Mouse (Mus musculus) thymus, adult 2 months (tissue): ENCODE data around the gene Deaf1.

Experiments used
- CTCF ChIP-seq: fragments of 200-500 bp; IDR thresholded peaks from 2 replicates; pipeline ENCODE4 v1.5.1; 2012; ENCODE audit warnings: mild to moderate bottlenecking, control low read depth, low read length, moderate library complexity, borderline replicate concordance; ENCODE audit not compliant: control insufficient read depth, poor library complexity, insufficient read depth; ENCODE audit errors: extremely low read depth
- POLR2A ChIP-seq: fragments of 200-500 bp; IDR thresholded peaks from 2 replicates; pipeline ENCODE4 v1.6.1; 2012; ENCODE audit warnings: mild to moderate bottlenecking, low read length, control low read depth, moderate library complexity; ENCODE audit not compliant: control insufficient read depth, poor library complexity, insufficient read depth; ENCODE audit errors: extremely low read depth

DNA sequence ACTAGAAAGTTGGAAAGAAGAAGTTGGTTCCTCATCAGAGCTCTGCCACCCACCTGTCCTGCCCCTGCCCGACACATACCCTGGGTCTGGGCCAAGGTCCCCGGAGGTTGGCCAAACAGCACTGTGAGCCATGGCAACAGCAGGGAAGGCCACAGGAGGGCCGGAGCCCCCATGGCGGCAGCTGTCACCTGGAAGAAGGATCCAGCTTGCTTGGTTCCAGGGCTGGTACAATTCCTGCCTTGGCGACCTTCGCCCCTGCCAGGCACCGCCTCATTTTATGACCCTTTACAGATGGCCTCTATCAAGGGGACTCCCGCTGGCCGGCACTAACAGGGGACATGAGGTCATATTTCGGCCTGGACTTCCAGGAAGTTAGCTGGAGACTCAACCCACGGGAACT, 50.9 kb downstream of the Deaf1 start, which contains the start of gene Cdhr5:
- TF ChIP-seq POLR2A (no peak), CTCF (no peak)
